Mouse (Mus musculus) G1E (cell line): ENCODE data around the gene Slit1. TPM values are rescaled to one million over a fixed set of nuclear protein-coding genes. Genes with fewer than 3 reads are reported as not detected.
A peak's percentile ranks its signal among the peaks of the same experiment; 100 is the strongest.

Experiments used
- ATAC-seq: 2 replicates; pipeline ENCODE4 v1.8.0; 2016; ENCODE audit warnings: mild to moderate bottlenecking; ENCODE audit not compliant: insufficient number of reproducible peaks, poor library complexity, low FRiP score, severe bottlenecking; ENCODE audit errors: extremely low read depth
- DNase-seq: peaks from one replicate; pipeline ENCODE4 v3.0.0; 2012; ENCODE audit warnings: low spot score
- H3K27me3 ChIP-seq: 2 replicates; pipeline ENCODE4 v1.6.1; 2012; ENCODE audit warnings: mild to moderate bottlenecking, low read length, inconsistent platforms; ENCODE audit not compliant: insufficient read depth
- H3K36me3 ChIP-seq: replicated peaks from 2 replicates; pipeline ENCODE3; 2012; ENCODE audit warnings: mild to moderate bottlenecking, inconsistent platforms
- H3K4me1 ChIP-seq: 2 replicates; pipeline ENCODE4 v1.6.1; 2012; ENCODE audit warnings: low read depth, low read length, inconsistent platforms, mixed read lengths; ENCODE audit not compliant: insufficient read depth
- H3K4me3 ChIP-seq: 2 replicates; pipeline ENCODE4 v1.5.1; 2012; ENCODE audit warnings: low read depth, mild to moderate bottlenecking, inconsistent platforms, low read length, moderate library complexity, mixed read lengths
- H3K9me3 ChIP-seq: replicated peaks from 2 replicates; pipeline ENCODE4 v1.6.1; 2012; ENCODE audit warnings: inconsistent platforms
- CTCF ChIP-seq: IDR thresholded peaks from 2 replicates; pipeline ENCODE4 v1.5.1; 2012; ENCODE audit warnings: low read depth, low read length, inconsistent platforms, mixed read lengths
- GATA1 ChIP-seq: IDR thresholded peaks from 2 replicates; pipeline ENCODE4 v1.6.1; 2012; ENCODE audit warnings: borderline replicate concordance, low read length, inconsistent platforms, mixed read lengths
- GATA2 ChIP-seq: IDR thresholded peaks from 2 replicates; pipeline ENCODE4 v1.6.1; 2012; ENCODE audit warnings: low read depth, low read length, inconsistent platforms, borderline replicate concordance
- POLR2AphosphoS5 ChIP-seq: IDR thresholded peaks from 2 replicates; pipeline ENCODE4 v1.6.1; 2012; ENCODE audit warnings: low read depth, low read length, inconsistent platforms; ENCODE audit not compliant: insufficient replicate concordance
- TAL1 ChIP-seq: conservative IDR thresholded peaks from 2 replicates; pipeline ENCODE4 v1.6.1; 2012; ENCODE audit warnings: low read depth, low read length, inconsistent platforms, mixed read lengths
- polyA plus RNA-seq: library from polyadenylated mRNA; stranded (reverse); fragments of >175 nt; gene quantifications from 2 replicates; pipeline ENCODE4 v1.2.3, GENCODE M21; 2012
- total RNA-seq, 2 experiments: library from RNA; stranded (forward) in 1 of 2; stranded (reverse) in 1 of 2; fragments of 200-1000 nt in 1 of 2; fragments of >200 nt in 1 of 2; fragmentation: Nextera tagmentation in 1 of 2; gene quantifications; 2 replicates each; pipeline ENCODE4 v1.2.3; 2014 to 2017

Slit1 gene
- total and polyA plus RNA-seq, 3 experiments, result 0.04 to 0.11 TPM; not detected in 1

DNA sequence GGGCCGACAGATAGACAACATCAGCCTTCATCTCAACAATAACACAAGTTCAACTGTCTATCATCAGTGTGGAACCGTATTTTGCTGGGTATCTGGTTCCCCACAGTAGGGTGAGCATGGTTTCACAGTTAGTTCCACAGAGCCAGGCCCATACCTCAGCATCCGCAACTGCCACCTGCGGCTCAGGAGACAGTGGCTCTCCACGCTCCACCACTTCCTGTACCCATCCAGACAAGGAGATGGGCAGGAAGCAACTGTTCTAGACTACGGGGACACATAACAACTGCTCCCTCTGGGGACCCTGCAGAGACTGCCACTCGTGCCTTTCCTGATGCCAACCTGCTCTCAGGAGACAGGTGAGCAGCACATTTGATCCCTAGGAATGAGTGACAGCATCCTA is 25.2 kb upstream of the Slit1 start:
- DNase-seq, result no peak
- TF ChIP-seq POLR2AphosphoS5 (no peak), GATA1 (no peak), TAL1 (no peak), CTCF (no peak), GATA2 (no peak)
- Histone ChIP-seq H3K4me1 (peaks cover 15% of the 10 kb centered on the region), H3K27me3 (no peaks in the 10 kb centered on the region), H3K4me3 (no peak overlapping the region), H3K36me3 (peaks cover 90% of the 10 kb centered on the region), H3K9me3 (no peaks in the 10 kb centered on the region)
- ATAC-seq, result no peak

- H3K27me3 ChIP-seq, result no peaks in the 10 kb centered on the region
- no peaks in the 10 kb centered on the region for H3K9me3 ChIP-seq
- peaks cover 15% of the 10 kb centered on the region for H3K4me1 ChIP-seq
- no peak for DNase-seq
- ATAC-seq, result no peak
- peaks cover 86% of the 10 kb centered on the region for H3K36me3 ChIP-seq
- TF ChIP-seq GATA2 (no peak), POLR2AphosphoS5 (no peak), GATA1 (no peak), TAL1 (no peak), CTCF (no peak)
- no peak overlapping the region for H3K4me3 ChIP-seq
These were observed 23.2 kb upstream of the Slit1 start for GRCm38 (mm10) chr19:41766628-41767027.

DNA sequence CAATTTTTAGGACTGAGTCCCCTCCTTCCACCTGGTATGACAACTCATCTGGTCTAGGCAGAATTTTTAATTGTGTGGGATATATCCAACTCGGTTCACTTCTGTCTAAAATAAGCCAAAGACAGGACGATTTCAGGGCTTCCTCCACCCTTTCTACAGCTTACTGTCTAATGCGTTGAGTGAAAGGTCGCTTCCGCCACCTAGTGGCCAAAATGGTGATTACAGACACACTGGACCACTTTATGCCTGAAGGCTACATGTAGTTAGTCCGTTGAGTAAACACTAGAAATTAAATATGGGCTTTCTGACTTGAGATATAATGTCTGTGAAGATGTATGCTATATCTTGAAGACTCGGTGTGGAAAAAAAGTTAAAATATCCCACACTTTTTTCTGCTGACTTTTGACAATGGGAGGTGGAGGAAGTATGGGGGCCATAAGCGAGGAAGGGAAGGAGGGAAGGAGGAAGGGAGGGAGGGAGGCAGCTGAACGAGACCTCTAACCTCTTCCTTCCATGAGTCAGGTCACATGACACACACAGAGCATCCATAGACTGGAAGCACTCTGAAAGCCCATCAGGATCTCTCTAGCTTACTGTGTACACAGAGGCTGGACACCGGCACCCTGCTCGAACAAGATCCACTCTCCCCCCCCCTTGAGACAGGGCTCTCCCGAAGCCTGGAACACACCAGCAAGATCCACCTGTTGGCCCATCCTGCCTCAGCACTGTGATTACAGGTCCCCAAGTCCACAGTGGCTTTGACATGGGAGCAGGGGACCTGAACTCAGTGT is 20.6 kb upstream of the Slit1 start:
- DNase-seq, result peak; percentile 35
- Histone ChIP-seq H3K36me3 (peaks cover 68% of the 10 kb centered on the region), H3K27me3 (no peaks in the 10 kb centered on the region), H3K4me3 (no peak overlapping the region), H3K4me1 (peaks cover 15% of the 10 kb centered on the region), H3K9me3 (no peaks in the 10 kb centered on the region)
- TF ChIP-seq CTCF, result peak; percentile 84
- TF ChIP-seq POLR2AphosphoS5, result no peak
- no peak for ATAC-seq

DNA sequence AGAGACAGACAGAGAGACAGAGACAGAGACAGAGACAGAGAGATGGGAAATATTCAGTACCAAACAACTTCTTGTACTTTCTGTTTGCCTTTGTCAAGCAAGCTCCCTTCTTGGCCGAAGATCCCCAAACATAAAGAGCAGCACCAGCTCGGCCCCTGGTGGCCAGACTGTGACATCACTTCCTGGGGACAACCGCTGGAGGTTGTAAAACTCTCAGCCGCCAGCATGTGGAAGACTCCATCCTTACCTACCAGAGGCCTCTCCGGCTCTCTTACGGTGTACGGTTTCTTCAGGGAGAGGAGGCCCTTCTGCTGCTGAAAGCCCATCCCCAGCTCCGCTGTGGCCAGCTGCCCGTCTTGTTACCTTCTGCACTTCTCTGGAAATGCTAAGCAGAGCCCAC is 18.1 kb upstream of the Slit1 start:
- ATAC-seq, result no peak
- no peak for DNase-seq
- Histone ChIP-seq H3K36me3 (peaks cover 49% of the 10 kb centered on the region), H3K4me3 (no peak overlapping the region), H3K4me1 (peaks cover 8% of the 10 kb centered on the region), H3K27me3 (no peaks in the 10 kb centered on the region), H3K9me3 (no peaks in the 10 kb centered on the region)
- TF ChIP-seq GATA1 (no peak), GATA2 (no peak), CTCF (no peak), TAL1 (no peak), POLR2AphosphoS5 (no peak)

- no peaks in the 10 kb centered on the region; the same call in 1 of the 2 replicates for H3K4me1 ChIP-seq
- TF ChIP-seq POLR2AphosphoS5 (no peak), CTCF (no peak), TAL1 (no peak)
- no peaks in the 10 kb centered on the region for H3K9me3 ChIP-seq
- peaks cover 33% of the 10 kb centered on the region for H3K36me3 ChIP-seq
- DNase-seq (no peak), ATAC-seq (no peak)
- no peak overlapping the region for H3K4me3 ChIP-seq
- H3K27me3 ChIP-seq, result peaks cover 13% of the 10 kb centered on the region
These were observed 16.3 kb upstream of the Slit1 start for GRCm38 (mm10) chr19:41759765-41760164.

DNA sequence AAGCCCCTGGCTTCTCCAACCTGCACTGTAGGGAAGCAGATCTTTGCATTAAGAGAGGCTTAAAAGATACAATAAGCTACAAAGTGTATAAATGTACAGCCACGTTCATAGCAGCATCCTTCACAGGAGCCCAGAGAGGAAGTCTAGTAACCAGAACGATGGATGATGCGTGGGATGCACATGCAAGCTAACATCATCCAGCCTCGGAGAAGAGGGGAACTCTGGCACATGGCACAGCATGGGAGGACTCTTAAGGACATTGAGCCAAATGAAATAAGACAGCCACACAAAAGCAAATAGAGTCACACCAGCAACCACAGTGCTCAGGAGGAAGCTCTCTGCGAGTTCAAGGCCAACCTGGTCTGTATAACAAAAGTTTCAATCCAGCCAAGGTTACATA is 15.8 kb upstream of the Slit1 start:
- ATAC-seq, result no peak
- H3K9me3 ChIP-seq, result no peaks in the 10 kb centered on the region
- H3K27me3 ChIP-seq, result peaks cover 15% of the 10 kb centered on the region
- TF ChIP-seq TAL1 (no peak), POLR2AphosphoS5 (no peak), GATA1 (no peak), CTCF (no peak), GATA2 (no peak)
- no peak overlapping the region for H3K4me3 ChIP-seq
- H3K4me1 ChIP-seq, result no peaks in the 10 kb centered on the region; the same call in 1 of the 2 replicates
- H3K36me3 ChIP-seq, result peaks cover 28% of the 10 kb centered on the region
- no peak for DNase-seq

DNA sequence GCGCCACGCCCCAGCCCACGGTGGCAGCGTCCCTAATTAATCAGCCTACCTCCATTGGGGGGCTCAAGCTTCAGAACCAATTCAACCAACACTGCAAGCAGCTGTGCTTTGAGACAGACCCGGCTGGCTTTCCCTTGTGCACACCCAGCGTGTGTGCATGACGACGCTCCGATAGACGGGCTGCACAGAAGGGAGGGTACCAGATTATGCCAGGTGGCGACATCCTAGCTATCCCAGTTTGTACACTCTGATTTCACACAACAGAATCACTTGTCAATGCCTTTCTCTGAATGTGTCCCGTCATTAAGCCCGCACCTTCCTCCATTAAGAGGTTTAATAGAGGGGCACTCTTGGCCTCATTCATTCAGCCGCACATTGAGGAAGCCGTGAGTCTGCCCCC is 11.3 kb upstream of the Slit1 start:
- Histone ChIP-seq H3K4me1 (no peaks in the 10 kb centered on the region), H3K36me3 (peaks cover 5% of the 10 kb centered on the region), H3K9me3 (no peaks in the 10 kb centered on the region), H3K4me3 (no peak overlapping the region), H3K27me3 (peaks cover 18% of the 10 kb centered on the region)
- no peak for DNase-seq
- ATAC-seq, result no peak
- no peak for TF ChIP-seq TAL1
- no peak for TF ChIP-seq GATA1
